Mouse (Mus musculus): Measurements from ENCODE around the gene Tspan3. TPM values are rescaled to one million over a fixed set of nuclear protein-coding genes. Genes with fewer than 3 reads are reported as not detected.

Tspan3 gene
- polyA plus RNA-seq, 1 experiment, result 320 TPM

GRCm38 (mm10) chr9:56179416-56180117, 14.3 kb upstream of the Tspan3 start:
- TF ChIP-seq POLR2A (IDR thresholded peaks at IDR 0.05; ENCODE audit: low read depth, low read length) (no peak), CTCF (conservative IDR thresholded peaks at IDR 0.05; ENCODE audit: insufficient read depth, insufficient read length, low read depth, low read length) (no peak)
- Histone ChIP-seq H3K4me1 (ENCODE audit: control insufficient read depth, insufficient read depth, low read length) (no peaks in the 10 kb centered on the region), H3K36me3 (ENCODE audit: control insufficient read depth, insufficient read depth, low read length) (no peaks in the 10 kb centered on the region), H3K4me3 (ENCODE audit: insufficient read depth, low read depth, low read length) (no peak overlapping the region), H3K27me3 (replicated peaks; ENCODE audit: control insufficient read depth, insufficient read depth, low read length) (no peaks in the 10 kb centered on the region), H3K27ac (ENCODE audit: insufficient read depth, low read depth, low read length) (no peak overlapping the region)
- 80% methylated on average over 6 of the region's 6 CpGs for WGBS
- DNase-seq, result peak; percentile 23

GRCm38 (mm10) chr9:56177354-56177753, 12.1 kb upstream of the Tspan3 start:
- Histone ChIP-seq H3K4me1 (ENCODE audit: control insufficient read depth, insufficient read depth, low read length) (no peaks in the 10 kb centered on the region), H3K36me3 (ENCODE audit: control insufficient read depth, insufficient read depth, low read length) (no peaks in the 10 kb centered on the region), H3K4me3 (ENCODE audit: insufficient read depth, low read depth, low read length) (no peak overlapping the region), H3K27me3 (replicated peaks; ENCODE audit: control insufficient read depth, insufficient read depth, low read length) (no peaks in the 10 kb centered on the region), H3K27ac (ENCODE audit: insufficient read depth, low read depth, low read length) (no peak overlapping the region)
- DNase-seq, result no peak
- 83% methylated on average over 4 of the region's 4 CpGs for WGBS
- no peak for TF ChIP-seq CTCF (conservative IDR thresholded peaks at IDR 0.05; ENCODE audit: insufficient read depth, insufficient read length, low read depth, low read length)
- TF ChIP-seq POLR2A (IDR thresholded peaks at IDR 0.05; ENCODE audit: low read depth, low read length), result no peak

GRCm38 (mm10) chr9:56175316-56175715, 10.0 kb upstream of the Tspan3 start:
- no peaks in the 10 kb centered on the region for H3K27me3 ChIP-seq (replicated peaks; ENCODE audit: control insufficient read depth, insufficient read depth, low read length)
- TF ChIP-seq CTCF (conservative IDR thresholded peaks at IDR 0.05; ENCODE audit: insufficient read depth, insufficient read length, low read depth, low read length), result no peak
- TF ChIP-seq POLR2A (IDR thresholded peaks at IDR 0.05; ENCODE audit: low read depth, low read length), result no peak
- DNase-seq, result no peak
- 88% methylated on average over 3 of the region's 3 CpGs for WGBS
- H3K27ac ChIP-seq (ENCODE audit: insufficient read depth, low read depth, low read length), result no peak overlapping the region
- H3K4me1 ChIP-seq (ENCODE audit: control insufficient read depth, insufficient read depth, low read length), result no peaks in the 10 kb centered on the region
- no peak overlapping the region for H3K4me3 ChIP-seq (ENCODE audit: insufficient read depth, low read depth, low read length)
- H3K36me3 ChIP-seq (ENCODE audit: control insufficient read depth, insufficient read depth, low read length), result no peaks in the 10 kb centered on the region

- WGBS, result 86% methylated on average over 6 of the region's 6 CpGs
- H3K4me1 ChIP-seq (ENCODE audit: control insufficient read depth, insufficient read depth, low read length), result no peaks in the 10 kb centered on the region
- no peaks in the 10 kb centered on the region for H3K36me3 ChIP-seq (ENCODE audit: control insufficient read depth, insufficient read depth, low read length)
- no peak overlapping the region for H3K27ac ChIP-seq (ENCODE audit: insufficient read depth, low read depth, low read length)
- no peak overlapping the region for H3K4me3 ChIP-seq (ENCODE audit: insufficient read depth, low read depth, low read length)
- DNase-seq, result no peak
- H3K27me3 ChIP-seq (replicated peaks; ENCODE audit: control insufficient read depth, insufficient read depth, low read length), result no peaks in the 10 kb centered on the region
- TF ChIP-seq POLR2A (IDR thresholded peaks at IDR 0.05; ENCODE audit: low read depth, low read length) (no peak), CTCF (conservative IDR thresholded peaks at IDR 0.05; ENCODE audit: insufficient read depth, insufficient read length, low read depth, low read length) (no peak)
These were observed 2.4 kb upstream of the Tspan3 start for GRCm38 (mm10) chr9:56167690-56168089.

- Histone ChIP-seq H3K36me3 (ENCODE audit: control insufficient read depth, insufficient read depth, low read length) (no peaks in the 10 kb centered on the region), H3K27ac (ENCODE audit: insufficient read depth, low read depth, low read length) (no peak overlapping the region), H3K27me3 (replicated peaks; ENCODE audit: control insufficient read depth, insufficient read depth, low read length) (no peaks in the 10 kb centered on the region), H3K4me1 (ENCODE audit: control insufficient read depth, insufficient read depth, low read length) (no peaks in the 10 kb centered on the region), H3K4me3 (ENCODE audit: insufficient read depth, low read depth, low read length) (no peak overlapping the region)
- TF ChIP-seq CTCF (conservative IDR thresholded peaks at IDR 0.05; ENCODE audit: insufficient read depth, insufficient read length, low read depth, low read length) (no peak), POLR2A (IDR thresholded peaks at IDR 0.05; ENCODE audit: low read depth, low read length) (no peak)
- no peak for DNase-seq
- 59% methylated on average over 5 of the region's 5 CpGs for WGBS
These were observed 884 bp upstream of the Tspan3 start for GRCm38 (mm10) chr9:56166161-56166560.

GRCm38 (mm10) chr9:56160341-56161141, 4.7 kb downstream of the Tspan3 start:
- under 1% methylated on average over 82 of the region's 82 CpGs for WGBS
- H3K36me3 ChIP-seq (ENCODE audit: control insufficient read depth, insufficient read depth, low read length), result no peaks in the 10 kb centered on the region
- H3K27ac ChIP-seq (ENCODE audit: insufficient read depth, low read depth, low read length), result peak overlapping the region; percentile 72
- H3K27me3 ChIP-seq (replicated peaks; ENCODE audit: control insufficient read depth, insufficient read depth, low read length), result no peaks in the 10 kb centered on the region
- peaks cover 12% of the 10 kb centered on the region for H3K4me1 ChIP-seq (ENCODE audit: control insufficient read depth, insufficient read depth, low read length)
- DNase-seq, result peak; percentile 92
- H3K4me3 ChIP-seq (ENCODE audit: insufficient read depth, low read depth, low read length), result peak overlapping the region; percentile 90
- TF ChIP-seq CTCF (conservative IDR thresholded peaks at IDR 0.05; ENCODE audit: insufficient read depth, insufficient read length, low read depth, low read length) (no peak), POLR2A (IDR thresholded peaks at IDR 0.05; ENCODE audit: low read depth, low read length) (no peak)

GRCm38 (mm10) chr9:56159456-56159855, 5.8 kb downstream of the Tspan3 start:
- 26% methylated on average over 2 of the region's 2 CpGs for WGBS
- H3K27ac ChIP-seq (ENCODE audit: insufficient read depth, low read depth, low read length), result peak overlapping the region; percentile 27; the same call in 1 of the 2 replicates
- H3K4me3 ChIP-seq (ENCODE audit: insufficient read depth, low read depth, low read length), result no peak overlapping the region
- TF ChIP-seq POLR2A (IDR thresholded peaks at IDR 0.05; ENCODE audit: low read depth, low read length) (no peak), CTCF (conservative IDR thresholded peaks at IDR 0.05; ENCODE audit: insufficient read depth, insufficient read length, low read depth, low read length) (no peak)
- peaks cover 18% of the 10 kb centered on the region for H3K4me1 ChIP-seq (ENCODE audit: control insufficient read depth, insufficient read depth, low read length)
- H3K27me3 ChIP-seq (replicated peaks; ENCODE audit: control insufficient read depth, insufficient read depth, low read length), result no peaks in the 10 kb centered on the region
- no peak for DNase-seq
- no peaks in the 10 kb centered on the region for H3K36me3 ChIP-seq (ENCODE audit: control insufficient read depth, insufficient read depth, low read length)

Measured in kidney, adult 2 months (tissue).